Mouse (Mus musculus): ENCODE measurements around the gene Rhox2h. TPM values are rescaled to one million over a fixed set of nuclear protein-coding genes. Genes with fewer than 3 reads are reported as not detected.
"Not testable (repeated sequence)": the region's sequence is repeated elsewhere in the genome, so short reads cannot be mapped to it uniquely, and the experiment has no call there.

Rhox2h gene
- polyA plus RNA-seq (2016; fragmentation: Nextera tagmentation; extraction: Ambion mirVana) = not detected in 2 replicates

DNA sequence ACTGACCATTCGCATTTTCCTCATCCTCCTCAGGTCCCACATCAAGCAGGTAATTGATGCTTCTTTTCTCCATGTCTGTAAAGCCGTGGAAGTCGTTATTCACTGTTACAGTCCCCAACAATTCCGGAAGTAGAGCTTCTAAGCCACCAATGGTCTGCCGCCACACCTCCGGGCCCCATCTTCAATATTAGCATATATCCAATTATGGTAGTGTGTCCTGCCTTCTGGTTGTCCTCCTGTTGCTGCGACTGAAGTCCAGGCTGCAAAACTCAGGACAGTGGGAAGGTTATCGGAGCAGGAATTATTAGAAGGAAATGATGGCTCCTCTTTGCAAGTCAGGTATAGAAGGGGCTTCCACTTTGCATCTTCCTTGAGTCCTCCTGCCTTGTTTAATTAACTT is at the start of gene Rhox2h:
TSS of gene Rhox2h (minus strand) at position 101 of the 400 bp plus-strand sequence.
- not testable (repeated sequence) for H3K9me3 ChIP-seq (replicated peaks); H3K27ac ChIP-seq (replicated peaks); DNase-seq (ENCODE audit: low spot score); H3K4me1 ChIP-seq; H3K27me3 ChIP-seq (ENCODE audit: low read depth, poor library complexity, severe bottlenecking); H3K36me3 ChIP-seq; H3K4me3 ChIP-seq
- WGBS = 93% methylated on average over 8 of the region's 8 CpGs

GRCm38 (mm10) chrX:37701821-37702387 is 28.8 kb upstream of the Rhox2h start:
- H3K4me1 ChIP-seq = no peaks in the 10 kb centered on the region
- 76% methylated on average over 3 of the region's 3 CpGs for WGBS
- DNase-seq (ENCODE audit: low spot score) = no peak
- H3K27ac ChIP-seq (replicated peaks) = no peak overlapping the region
- H3K9me3 ChIP-seq (replicated peaks) = no peaks in the 10 kb centered on the region
- H3K27me3 ChIP-seq (ENCODE audit: low read depth, poor library complexity, severe bottlenecking) = no peaks in the 10 kb centered on the region
- H3K4me3 ChIP-seq = no peak overlapping the region
- no peaks in the 10 kb centered on the region for H3K36me3 ChIP-seq

GRCm38 (mm10) chrX:37692261-37692660 is 19.2 kb upstream of the Rhox2h start:
- no peak for DNase-seq (ENCODE audit: low spot score)
- no peaks in the 10 kb centered on the region for H3K4me1 ChIP-seq
- no peaks in the 10 kb centered on the region for H3K27me3 ChIP-seq (ENCODE audit: low read depth, poor library complexity, severe bottlenecking)
- H3K9me3 ChIP-seq (replicated peaks) = no peaks in the 10 kb centered on the region
- no peaks in the 10 kb centered on the region for H3K36me3 ChIP-seq
- no peak overlapping the region for H3K27ac ChIP-seq (replicated peaks)
- no peak overlapping the region for H3K4me3 ChIP-seq
- WGBS = 89% methylated on average over 2 of the region's 2 CpGs

DNA sequence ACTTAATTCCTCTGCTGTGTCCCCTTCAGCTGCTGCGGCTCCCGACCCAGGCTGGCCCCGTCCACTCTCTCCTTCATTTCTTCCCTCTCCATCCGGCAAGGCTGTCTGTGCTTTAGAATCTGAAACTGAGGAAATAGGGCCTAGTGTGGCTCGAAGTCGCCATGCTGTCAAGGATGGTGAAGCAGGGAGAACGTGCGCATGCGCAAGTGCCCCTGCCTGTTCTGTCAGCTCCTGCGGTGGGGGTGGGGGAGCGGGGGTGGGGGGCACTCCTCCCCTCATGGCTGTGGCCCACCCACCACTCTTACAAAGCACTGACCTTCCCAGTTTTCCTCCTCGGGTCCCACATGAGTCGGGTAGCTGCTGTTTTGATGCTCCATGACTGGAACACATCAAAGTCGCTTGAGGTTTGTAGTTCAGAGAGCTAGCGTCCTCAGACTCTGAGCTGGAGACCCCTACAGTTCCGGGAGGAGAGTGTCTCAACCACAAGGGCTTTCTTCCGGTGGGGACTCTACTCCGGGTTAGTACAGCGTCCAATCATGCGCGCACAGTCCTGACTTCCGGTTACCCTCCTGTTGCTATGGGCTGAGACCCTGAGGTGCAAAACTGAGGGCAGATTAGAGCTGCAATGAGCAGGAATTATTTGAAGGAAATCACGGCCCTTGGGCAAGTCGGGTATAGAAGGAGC is 10.1 kb upstream of the Rhox2h start:
- no peaks in the 10 kb centered on the region for H3K36me3 ChIP-seq
- WGBS = 87% methylated on average over 24 of the region's 24 CpGs
- H3K4me1 ChIP-seq = no peaks in the 10 kb centered on the region
- no peaks in the 10 kb centered on the region for H3K27me3 ChIP-seq (ENCODE audit: low read depth, poor library complexity, severe bottlenecking)
- H3K27ac ChIP-seq (replicated peaks) = no peak overlapping the region
- H3K9me3 ChIP-seq (replicated peaks) = peaks cover 27% of the 10 kb centered on the region
- no peak overlapping the region for H3K4me3 ChIP-seq
- no peak for DNase-seq (ENCODE audit: low spot score)

- whole genome bisulfite sequencing = 93% methylated on average over 1 of the region's 3 CpGs
- DNase-seq (ENCODE audit: low spot score); H3K27me3 ChIP-seq (ENCODE audit: low read depth, poor library complexity, severe bottlenecking); H3K9me3 ChIP-seq (replicated peaks); H3K27ac ChIP-seq (replicated peaks); H3K4me1 ChIP-seq; H3K36me3 ChIP-seq; H3K4me3 ChIP-seq: not testable (repeated sequence)
These were observed 4.4 kb downstream of the Rhox2h start, which contains the start of gene Rhox3h for GRCm38 (mm10) chrX:37668664-37669063. TSS of gene Rhox3h (minus strand) at chrX:37668764.

DNA sequence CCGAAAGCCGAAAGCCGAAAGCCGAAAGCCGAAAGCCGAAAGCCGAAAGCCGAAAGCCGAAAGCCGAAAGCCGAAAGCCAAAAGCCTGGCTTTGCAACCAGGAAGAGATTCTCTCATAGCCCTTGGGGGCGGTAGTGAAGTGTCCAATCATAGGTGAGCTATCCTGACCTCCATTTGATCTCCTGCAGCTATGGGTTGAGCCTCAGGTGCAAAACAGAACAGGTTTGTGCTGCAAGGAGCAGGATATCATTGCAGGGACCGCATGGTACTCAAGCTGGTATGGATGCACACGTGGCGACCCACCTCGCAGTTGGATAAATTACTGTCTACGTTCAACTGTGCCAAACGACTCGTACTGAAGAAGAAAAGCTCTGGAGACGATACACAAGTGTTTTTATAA is 21.9 kb downstream of the Rhox2h start, which contains the start of gene Rhox4g:
TSS of gene Rhox4g (minus strand) at position 101 of the 400 bp plus-strand sequence.
- H3K4me3 ChIP-seq; H3K9me3 ChIP-seq (replicated peaks); DNase-seq (ENCODE audit: low spot score); H3K36me3 ChIP-seq; H3K27ac ChIP-seq (replicated peaks); H3K4me1 ChIP-seq; H3K27me3 ChIP-seq (ENCODE audit: low read depth, poor library complexity, severe bottlenecking): not testable (repeated sequence)
- WGBS = 99% methylated on average over 17 of the region's 20 CpGs

GRCm38 (mm10) chrX:37643370-37643769 is 29.7 kb downstream of the Rhox2h start, which contains the start of gene Rhox2g:
TSS of gene Rhox2g (minus strand) at chrX:37643470.
- H3K4me3 ChIP-seq; H3K27me3 ChIP-seq (ENCODE audit: low read depth, poor library complexity, severe bottlenecking); H3K36me3 ChIP-seq; H3K27ac ChIP-seq (replicated peaks); H3K4me1 ChIP-seq; H3K9me3 ChIP-seq (replicated peaks); DNase-seq (ENCODE audit: low spot score): not testable (repeated sequence)
- WGBS = 97% methylated on average over 6 of the region's 6 CpGs

DNA sequence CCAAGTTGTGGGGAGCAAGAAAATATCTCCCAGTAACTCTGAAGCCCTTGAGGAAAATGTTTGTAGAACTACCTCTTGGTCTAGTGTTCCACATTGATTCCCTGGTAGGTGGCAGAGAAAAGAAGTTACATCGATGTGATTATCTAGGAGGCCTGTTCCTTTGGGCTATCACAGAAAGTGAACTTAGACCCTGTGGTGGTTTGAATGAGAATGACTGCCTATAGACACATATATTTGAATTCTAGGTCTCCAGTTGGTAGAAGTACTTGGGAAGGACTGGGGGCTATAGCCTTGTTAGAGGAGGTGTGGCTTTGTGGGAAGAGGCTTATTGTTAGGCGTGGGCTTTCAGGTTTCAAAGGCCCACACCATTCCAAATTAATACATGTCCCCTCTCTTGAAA is 44.6 kb downstream of the Rhox2h start, which contains the start of gene Rhox3g:
TSS of gene Rhox3g (minus strand) at position 101 of the 400 bp plus-strand sequence.
- H3K9me3 ChIP-seq (replicated peaks); DNase-seq (ENCODE audit: low spot score); H3K27me3 ChIP-seq (ENCODE audit: low read depth, poor library complexity, severe bottlenecking); H3K36me3 ChIP-seq; H3K4me3 ChIP-seq; H3K27ac ChIP-seq (replicated peaks); H3K4me1 ChIP-seq: not testable (repeated sequence)
- WGBS = 96% methylated on average over 2 of the region's 2 CpGs

Other genes starting within 250 kb of the Rhox2h start
- 0.20 and 0.48 TPM in 2 replicates for gene Rhox4b, start 240.8 kb downstream of the Rhox2h start, polyA plus RNA-seq (2016; fragmentation: Nextera tagmentation; extraction: Ambion mirVana)
- 0.57 TPM in 1 of 2 replicates, not detected in the other for gene Rhox2c, start 219.6 kb downstream of the Rhox2h start, polyA plus RNA-seq (2016; fragmentation: Nextera tagmentation; extraction: Ambion mirVana)
- not detected in 2 replicates for gene Rhox3c, start 214.7 kb downstream of the Rhox2h start, polyA plus RNA-seq (2016; fragmentation: Nextera tagmentation; extraction: Ambion mirVana)
- gene Rhox4c, start 192.9 kb downstream of the Rhox2h start, polyA plus RNA-seq (2016; fragmentation: Nextera tagmentation; extraction: Ambion mirVana) = not detected in 2 replicates
- gene Rhox2d, start 179.8 kb downstream of the Rhox2h start, polyA plus RNA-seq (2016; fragmentation: Nextera tagmentation; extraction: Ambion mirVana) = not detected in 2 replicates
- 0.14 TPM in 1 of 2 replicates, not detected in the other for gene Rhox4d, start 158.9 kb downstream of the Rhox2h start, polyA plus RNA-seq (2016; fragmentation: Nextera tagmentation; extraction: Ambion mirVana)
- gene Rhox2e, start 142.8 kb downstream of the Rhox2h start, polyA plus RNA-seq (2016; fragmentation: Nextera tagmentation; extraction: Ambion mirVana) = 0.25 TPM in 1 of 2 replicates, not detected in the other
- gene Rhox3e, start 131.3 kb downstream of the Rhox2h start, polyA plus RNA-seq (2016; fragmentation: Nextera tagmentation; extraction: Ambion mirVana) = not detected in 2 replicates
- gene Rhox4e, start 115.9 kb downstream of the Rhox2h start, polyA plus RNA-seq (2016; fragmentation: Nextera tagmentation; extraction: Ambion mirVana) = not detected in 2 replicates
- 0.24 TPM in 1 of 2 replicates, not detected in the other for gene Rhox2f, start 101.9 kb downstream of the Rhox2h start, polyA plus RNA-seq (2016; fragmentation: Nextera tagmentation; extraction: Ambion mirVana)
- not detected in 2 replicates for gene Rhox3f, start 92.3 kb downstream of the Rhox2h start, polyA plus RNA-seq (2016; fragmentation: Nextera tagmentation; extraction: Ambion mirVana)
- not detected in 2 replicates for gene Rhox4f, start 65.6 kb downstream of the Rhox2h start, polyA plus RNA-seq (2016; fragmentation: Nextera tagmentation; extraction: Ambion mirVana)
- gene Rhox3g, start 44.7 kb downstream of the Rhox2h start, polyA plus RNA-seq (2016; fragmentation: Nextera tagmentation; extraction: Ambion mirVana) = not detected in 2 replicates
- gene Rhox2g, start 29.8 kb downstream of the Rhox2h start, polyA plus RNA-seq (2016; fragmentation: Nextera tagmentation; extraction: Ambion mirVana) = not detected in 2 replicates
- not detected in 2 replicates for gene Rhox4g, start 21.9 kb downstream of the Rhox2h start, polyA plus RNA-seq (2016; fragmentation: Nextera tagmentation; extraction: Ambion mirVana)
- gene Rhox3h, start 4.5 kb downstream of the Rhox2h start, polyA plus RNA-seq (2016; fragmentation: Nextera tagmentation; extraction: Ambion mirVana) = not detected in 2 replicates
- 1.8 and 1.9 TPM in 2 replicates for gene Rhox5, start 131.6 kb upstream of the Rhox2h start, polyA plus RNA-seq (2016; fragmentation: Nextera tagmentation; extraction: Ambion mirVana)
- gene Rhox6, start 153.6 kb upstream of the Rhox2h start, polyA plus RNA-seq (2016; fragmentation: Nextera tagmentation; extraction: Ambion mirVana) = not detected in 2 replicates
- not detected in 2 replicates for gene Rhox7a, start 158.4 kb upstream of the Rhox2h start, polyA plus RNA-seq (2016; fragmentation: Nextera tagmentation; extraction: Ambion mirVana)
- gene Rhox8, start 205.7 kb upstream of the Rhox2h start, polyA plus RNA-seq (2016; fragmentation: Nextera tagmentation; extraction: Ambion mirVana) = not detected in 2 replicates
- not detected in 2 replicates for gene Rhox7b, start 224.0 kb upstream of the Rhox2h start, polyA plus RNA-seq (2016; fragmentation: Nextera tagmentation; extraction: Ambion mirVana)
- not detected in 2 replicates for gene Rhox9, start 228.5 kb upstream of the Rhox2h start, polyA plus RNA-seq (2016; fragmentation: Nextera tagmentation; extraction: Ambion mirVana)

Data from midbrain, embryonic 10.5 days (tissue).